Mouse (Mus musculus) small intestine, adult 2 months (tissue): ENCODE measurements at regions not wholly inside any gene's neighbourhood (a gene's known extent, or its start where the extent isn't known, plus 50 kb on each side); places are given as distances from the start of the nearest gene placed in this dataset.

Experiments
- H3K27ac ChIP-seq: fragments of 200-500 bp; 2 replicates; pipeline ENCODE4 v1.5.1; 2012; ENCODE audit warnings: low read depth, low read length, control low read depth, inconsistent platforms; ENCODE audit not compliant: insufficient read depth
- H3K27me3 ChIP-seq: fragments of 200-500 bp; 2 replicates; pipeline ENCODE4 v1.6.1; 2012; ENCODE audit warnings: mild to moderate bottlenecking, moderate library complexity, low read length, inconsistent platforms; ENCODE audit not compliant: control insufficient read depth, insufficient read depth
- H3K36me3 ChIP-seq: fragments of 200-500 bp; 2 replicates; pipeline ENCODE4 v1.6.1; 2012; ENCODE audit warnings: mild to moderate bottlenecking, low read length, control low read depth, inconsistent platforms; ENCODE audit not compliant: control insufficient read depth, insufficient read depth
- H3K4me1 ChIP-seq: fragments of 200-500 bp; 2 replicates; pipeline ENCODE4 v1.6.1; 2012; ENCODE audit warnings: low read length, inconsistent platforms, mixed read lengths; ENCODE audit not compliant: control insufficient read depth, insufficient read depth, insufficient read length
- H3K4me3 ChIP-seq: fragments of 200-500 bp; 2 replicates; pipeline ENCODE4 v1.5.1; 2012; ENCODE audit warnings: low read depth, mild to moderate bottlenecking, control low read depth, inconsistent platforms, low read length, moderate library complexity
- CTCF ChIP-seq: fragments of 200-500 bp; IDR thresholded peaks from 2 replicates; pipeline ENCODE4 v1.5.1; 2012; ENCODE audit warnings: low read depth, mild to moderate bottlenecking, control low read depth, inconsistent platforms, low read length, moderate library complexity, mixed read lengths; ENCODE audit not compliant: insufficient replicate concordance, insufficient read length; ENCODE audit errors: extremely low read depth
- POLR2A ChIP-seq: fragments of 200-500 bp; IDR thresholded peaks from 2 replicates; pipeline ENCODE4 v1.6.1; 2012; ENCODE audit warnings: low read depth, mild to moderate bottlenecking, control low read depth, inconsistent platforms, low read length, moderate library complexity
- WGBS: fragments of 180-500 bp; shearing (Covaris S2); methylation state at CpG from one replicate; pipeline ENCODE4 v1.1.7; 2018; 5-methylcytosine and 5-hydroxymethylcytosine counted together

GRCm38 (mm10) chrX:99316410-99317056, 154.5 kb downstream of the Pja1 start:
- 58% methylated on average over 4 of the region's 4 CpGs for WGBS
- Histone ChIP-seq H3K36me3 (no peaks in the 10 kb centered on the region), H3K4me3 (no peak overlapping the region), H3K27ac (no peak overlapping the region), H3K4me1 (no peaks in the 10 kb centered on the region), H3K27me3 (no peaks in the 10 kb centered on the region)
- TF ChIP-seq POLR2A (no peak), CTCF (no peak)

- TF ChIP-seq POLR2A (no peak), CTCF (no peak)
- whole genome bisulfite sequencing, result 65% methylated on average over 6 of the region's 6 CpGs
Measured at GRCm38 (mm10) chrX:99299110-99299509, 163.2 kb downstream of the Efnb1 start.

DNA sequence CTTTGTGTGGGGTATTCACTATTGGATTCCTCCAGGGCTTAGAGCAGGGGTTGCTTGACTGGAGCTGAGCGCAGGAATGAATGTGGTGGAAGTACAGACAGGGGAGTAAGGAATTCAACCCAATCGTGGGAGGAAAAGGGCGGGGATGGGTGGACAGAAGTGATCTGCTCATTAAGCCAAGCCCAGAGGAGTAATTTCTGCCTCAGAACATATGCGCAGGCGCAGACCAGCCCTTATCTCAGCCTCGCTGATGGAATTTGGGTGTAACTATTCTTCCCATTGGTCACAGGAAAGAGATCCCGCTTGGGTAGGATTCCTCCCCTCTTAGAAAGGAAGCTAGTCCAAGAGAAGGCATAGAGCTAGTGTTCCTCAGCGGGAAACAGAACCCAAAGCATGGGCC, 158.8 kb downstream of the Efnb1 start:
- Histone ChIP-seq H3K4me1 (peaks cover 2% of the 10 kb centered on the region), H3K36me3 (no peaks in the 10 kb centered on the region), H3K27me3 (no peaks in the 10 kb centered on the region), H3K27ac (no peak overlapping the region), H3K4me3 (no peak overlapping the region)
- WGBS, result 52% methylated on average over 8 of the region's 8 CpGs
- no peak for TF ChIP-seq POLR2A
- TF ChIP-seq CTCF, result no peak

More at GRCm38 (mm10) chrX:99299110-99299509, 163.2 kb downstream of the Efnb1 start:
- H3K27ac ChIP-seq, result no peak overlapping the region
- no peaks in the 10 kb centered on the region for H3K4me1 ChIP-seq
- H3K36me3 ChIP-seq, result no peaks in the 10 kb centered on the region
- no peaks in the 10 kb centered on the region for H3K27me3 ChIP-seq
- no peak overlapping the region for H3K4me3 ChIP-seq

DNA sequence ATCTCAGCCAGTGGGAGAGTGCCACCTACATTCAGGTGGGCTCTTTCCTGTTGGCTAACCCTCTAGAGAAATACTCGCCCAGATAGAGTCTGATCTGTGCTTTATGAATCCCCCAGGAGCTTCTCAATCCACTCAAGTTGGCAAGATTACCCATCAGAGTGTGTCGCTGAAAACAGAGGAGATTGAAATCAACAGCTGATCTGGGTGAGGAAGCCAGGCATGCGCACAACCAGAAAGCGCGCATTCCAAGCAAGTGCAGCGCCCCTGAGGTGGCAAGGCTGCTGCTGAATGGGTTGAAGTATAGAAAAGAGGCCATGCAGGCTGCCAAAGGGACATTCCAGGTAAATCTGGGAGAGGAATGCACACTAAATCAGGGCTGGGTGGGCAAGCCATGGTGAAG, 158.0 kb downstream of the Efnb1 start:
- H3K36me3 ChIP-seq, result no peaks in the 10 kb centered on the region
- TF ChIP-seq CTCF (no peak), POLR2A (no peak)
- H3K27me3 ChIP-seq, result no peaks in the 10 kb centered on the region
- no peak overlapping the region for H3K4me3 ChIP-seq
- WGBS, result 76% methylated on average over 6 of the region's 6 CpGs
- no peak overlapping the region for H3K27ac ChIP-seq
- peaks cover 2% of the 10 kb centered on the region for H3K4me1 ChIP-seq

- 74% methylated on average over 11 of the region's 11 CpGs for WGBS
- H3K27me3 ChIP-seq, result no peaks in the 10 kb centered on the region
- no peaks in the 10 kb centered on the region for H3K36me3 ChIP-seq
- no peak overlapping the region for H3K27ac ChIP-seq
- H3K4me3 ChIP-seq, result no peak overlapping the region
- TF ChIP-seq CTCF (no peak), POLR2A (no peak)
- H3K4me1 ChIP-seq, result peaks cover 2% of the 10 kb centered on the region
Measured at GRCm38 (mm10) chrX:99292758-99293157, 156.8 kb downstream of the Efnb1 start.

DNA sequence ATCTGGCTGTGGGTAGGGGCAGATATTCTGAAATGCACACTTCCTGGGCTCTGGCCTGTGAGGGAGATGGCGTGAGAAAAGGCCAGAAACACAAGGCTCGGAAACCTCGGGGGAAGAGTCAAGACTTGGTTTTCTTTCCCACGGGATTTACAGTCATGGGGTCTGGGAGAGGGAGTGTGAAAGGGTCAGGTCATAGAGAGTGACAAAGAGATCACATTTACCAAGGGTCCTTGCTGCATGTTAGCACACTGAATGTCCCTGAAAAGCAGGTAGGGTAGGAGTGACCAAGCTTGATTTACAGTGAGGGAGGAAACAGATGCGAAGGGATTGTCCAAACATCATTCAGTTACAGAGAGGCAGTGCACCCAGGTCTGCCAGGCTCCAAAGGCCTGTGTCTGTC, 156.0 kb downstream of the Efnb1 start:
- H3K27ac ChIP-seq, result no peak overlapping the region
- no peak overlapping the region for H3K4me3 ChIP-seq
- no peaks in the 10 kb centered on the region for H3K27me3 ChIP-seq
- 67% methylated on average over 5 of the region's 5 CpGs for WGBS
- H3K4me1 ChIP-seq, result peaks cover 2% of the 10 kb centered on the region
- TF ChIP-seq CTCF, result no peak
- TF ChIP-seq POLR2A, result no peak
- no peaks in the 10 kb centered on the region for H3K36me3 ChIP-seq

- peaks cover 2% of the 10 kb centered on the region for H3K4me1 ChIP-seq
- 24% methylated on average over 9 of the region's 10 CpGs for WGBS
- no peak for TF ChIP-seq POLR2A
- TF ChIP-seq CTCF, result no peak
- H3K4me3 ChIP-seq, result no peak overlapping the region
- H3K27ac ChIP-seq, result no peak overlapping the region
- H3K36me3 ChIP-seq, result no peaks in the 10 kb centered on the region
- H3K27me3 ChIP-seq, result no peaks in the 10 kb centered on the region
Measured at GRCm38 (mm10) chrX:99291423-99291963, 155.6 kb downstream of the Efnb1 start.
